Mouse (Mus musculus): ENCODE results near the gene Nans. TPM values are rescaled to one million over a fixed set of nuclear protein-coding genes. Genes with fewer than 3 reads are reported as not detected.

Nans gene
- 19.1 and 20.6 TPM in 2 replicates for polyA plus RNA-seq (2012; rRNA removed)

DNA sequence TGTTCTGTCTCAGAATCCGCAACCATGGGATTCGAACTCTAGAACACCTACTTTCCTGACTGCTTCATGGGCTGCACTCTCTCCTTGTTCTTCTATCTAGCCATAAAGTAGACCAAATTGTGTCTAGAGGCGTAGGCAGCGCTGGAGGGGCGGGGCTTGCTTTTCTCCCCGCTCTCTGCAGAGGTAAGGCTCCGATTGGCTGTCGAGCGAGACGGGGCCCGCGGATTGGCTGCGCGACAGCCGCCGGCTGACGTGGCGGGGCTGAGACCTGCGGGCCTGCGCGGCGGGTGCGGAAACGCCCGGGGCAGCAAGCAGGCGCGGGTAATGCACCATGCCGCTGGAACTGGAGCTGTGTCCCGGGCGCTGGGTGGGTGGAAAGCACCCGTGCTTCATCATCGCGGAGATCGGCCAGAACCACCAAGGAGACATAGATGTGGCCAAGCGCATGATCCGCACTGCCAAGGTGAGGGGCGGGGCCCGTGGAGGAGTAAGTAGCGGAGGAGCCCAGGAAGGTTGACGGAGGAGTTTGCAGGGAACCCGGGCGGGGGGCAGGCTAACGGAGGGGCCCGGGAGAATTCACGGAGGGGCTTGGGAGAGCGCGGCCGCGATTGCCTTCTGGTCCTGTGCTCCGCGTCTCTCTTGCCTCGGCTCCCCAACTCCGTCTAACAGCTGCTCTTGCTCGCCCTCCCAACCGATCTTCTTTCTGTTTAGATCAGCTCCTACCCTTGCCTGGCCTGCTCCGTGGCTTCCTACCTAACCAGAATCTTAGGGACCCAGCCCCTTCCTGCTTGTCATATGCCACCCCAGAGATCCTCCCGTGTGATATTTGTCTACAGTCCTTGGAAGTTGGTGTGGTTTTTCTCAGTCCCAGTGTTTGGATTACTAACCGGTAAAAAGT lies at the start of gene Nans:
Gene Nans (plus strand): TSS at position 221 of the 898 bp plus-strand sequence.
- DNase-seq (ENCODE audit: extremely low spot score in 1 of 2, low spot score in 1 of 2): peak; percentile 90 to 95

DNA sequence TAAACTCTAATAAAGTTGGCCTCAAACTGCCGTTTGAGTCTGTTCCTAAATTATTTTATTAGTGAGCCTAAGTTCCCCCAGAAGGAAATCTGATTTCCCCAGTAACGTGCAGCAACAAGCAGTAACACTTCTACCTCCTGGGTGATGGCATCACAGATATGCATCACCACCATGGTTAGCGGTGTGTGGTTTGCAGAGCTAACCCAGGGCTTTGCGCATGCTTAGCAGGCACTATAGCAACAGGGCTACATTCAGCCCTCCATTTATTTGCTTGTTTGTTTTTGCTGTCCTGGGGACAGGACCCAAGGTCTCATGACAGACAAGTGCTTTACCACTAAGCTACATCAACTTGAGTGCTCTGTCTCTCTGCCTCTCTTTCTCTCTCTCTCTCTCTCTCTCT lies 46.5 kb upstream of the Nans start:
- DNase-seq (ENCODE audit: extremely low spot score in 1 of 2, low spot score in 1 of 2): no peak

DNA sequence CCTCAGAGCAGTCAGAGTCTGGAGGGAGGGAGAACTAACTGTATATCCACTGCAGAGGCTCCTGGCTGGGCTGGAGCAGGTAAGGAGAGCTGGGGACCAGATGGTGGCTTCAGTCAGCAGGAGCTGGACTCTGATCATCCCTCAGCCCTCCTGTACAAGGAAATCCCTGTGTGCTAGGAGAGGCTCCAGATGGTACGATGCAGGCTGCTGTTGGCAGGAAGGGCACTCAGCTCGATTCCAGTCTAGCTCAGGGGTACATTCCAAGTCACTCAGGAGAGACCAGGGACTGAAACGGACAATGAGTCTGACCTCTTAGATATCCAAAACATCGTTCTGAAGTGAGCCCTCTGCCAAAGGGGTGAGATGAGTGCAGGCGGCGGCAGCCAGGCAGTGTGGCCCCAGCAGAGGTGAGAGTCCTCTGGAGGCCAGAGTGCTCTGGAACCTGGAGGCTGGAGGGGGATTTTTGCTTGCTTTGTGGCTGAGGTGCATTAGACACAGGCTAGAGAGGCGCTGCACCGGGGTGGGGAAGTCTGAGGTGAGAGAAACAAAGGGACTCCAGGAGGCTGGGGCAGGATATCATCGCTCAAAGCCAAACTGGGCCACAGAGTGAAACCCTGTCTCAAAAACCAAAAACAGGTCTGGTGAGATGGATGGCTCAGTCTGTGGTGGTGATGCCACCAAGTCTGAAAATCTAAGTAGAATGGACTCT lies 43.7 kb upstream of the Nans start:
- DNase-seq (ENCODE audit: extremely low spot score in 1 of 2, low spot score in 1 of 2): no peak

DNA sequence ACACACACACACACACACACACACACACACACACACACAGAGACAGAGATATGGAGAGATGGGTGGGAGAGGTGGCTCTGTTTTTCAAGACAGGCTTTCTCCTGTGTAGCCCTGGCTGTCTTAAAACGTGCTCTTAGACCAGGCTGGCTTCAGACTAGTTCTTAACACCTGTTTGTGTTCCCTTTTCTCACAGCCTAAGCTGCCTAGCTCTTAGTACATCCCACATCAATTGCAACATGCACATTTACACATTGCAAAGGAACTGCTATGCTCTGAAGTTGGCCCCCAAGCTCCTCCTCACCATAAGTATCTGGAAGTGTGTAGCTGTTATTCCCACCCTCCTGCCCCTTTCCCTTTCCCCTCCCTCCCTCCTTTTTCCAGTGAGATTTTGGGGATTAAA lies 41.6 kb upstream of the Nans start:
- no peak for DNase-seq (ENCODE audit: extremely low spot score in 1 of 2, low spot score in 1 of 2)

DNA sequence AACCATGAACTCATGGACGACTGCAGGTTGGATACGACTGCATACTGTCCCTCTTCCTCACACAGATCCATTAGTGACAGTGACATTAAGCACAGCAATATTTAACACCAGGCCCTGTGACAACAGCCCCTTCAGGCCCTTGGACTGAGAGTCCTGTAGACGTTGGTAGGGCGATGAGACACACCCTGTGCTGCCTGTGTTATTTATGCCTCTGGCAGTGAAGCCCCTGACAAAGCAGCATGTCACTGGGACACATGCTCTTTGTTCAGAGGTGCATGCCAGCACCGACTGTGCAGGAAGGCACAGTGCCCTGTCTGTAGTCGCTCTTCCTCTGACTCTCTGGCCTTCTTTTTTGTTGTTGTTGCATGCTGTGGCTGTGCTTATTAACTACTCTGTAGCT lies 40.2 kb upstream of the Nans start:
- no peak for DNase-seq (ENCODE audit: extremely low spot score in 1 of 2, low spot score in 1 of 2)

DNA sequence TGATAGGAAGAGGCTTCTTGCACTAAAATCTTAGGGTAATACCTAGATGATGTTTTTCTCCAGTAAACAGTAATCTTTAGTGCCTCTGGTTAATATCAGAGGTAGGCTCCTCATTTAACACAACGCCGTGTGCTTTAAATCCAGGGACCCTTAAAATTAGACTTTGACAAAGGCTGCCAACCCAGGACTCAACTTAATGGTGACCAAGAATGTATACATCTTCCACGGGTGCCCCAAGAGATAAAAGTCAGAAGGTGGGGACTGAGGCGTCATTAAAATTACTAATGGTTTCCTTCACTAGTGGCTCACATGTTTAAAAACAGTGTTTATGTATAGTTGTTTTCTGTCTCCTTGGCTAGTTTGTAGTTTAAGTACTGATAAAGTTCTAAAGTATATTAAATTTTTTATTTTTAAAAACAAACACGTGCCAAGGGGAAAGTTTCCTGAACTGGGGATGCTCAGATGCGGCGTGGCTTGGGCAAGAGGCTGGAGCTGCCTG lies 39.0 kb upstream of the Nans start:
- DNase-seq (ENCODE audit: extremely low spot score in 1 of 2, low spot score in 1 of 2): no peak

DNA sequence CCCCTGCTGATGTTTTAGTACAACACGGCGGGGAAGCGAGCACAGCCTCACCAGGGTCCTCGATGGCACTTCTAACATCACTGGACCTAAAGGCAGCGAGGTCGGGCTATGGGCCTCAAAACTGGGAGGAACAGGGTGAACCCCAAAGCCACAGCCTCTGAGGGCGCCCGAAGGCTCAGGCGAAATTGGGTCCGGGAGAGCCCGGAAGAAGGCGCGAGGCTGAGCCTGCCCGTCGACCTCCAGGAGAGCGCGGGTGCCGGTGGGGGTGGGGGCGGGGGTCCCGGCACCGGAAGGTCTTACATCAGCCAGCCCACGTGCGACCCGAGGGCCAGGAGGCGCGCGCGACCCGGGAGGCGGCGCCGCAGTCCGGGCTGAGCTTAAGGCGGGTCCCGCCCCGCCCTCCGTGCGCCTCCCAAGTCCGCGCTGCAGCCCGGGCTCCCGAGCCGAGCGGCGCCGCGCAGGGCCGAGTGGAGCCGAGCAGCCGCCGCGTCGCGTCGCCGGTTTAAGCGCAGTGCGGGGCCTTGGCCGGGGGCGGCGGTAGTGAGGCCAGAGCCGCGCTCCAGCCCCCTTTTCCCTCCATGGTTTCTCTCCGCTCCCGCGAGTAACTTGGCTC lies 38.4 kb upstream of the Nans start, which contains the start of gene Anp32b:
Gene Anp32b (plus strand): TSS at position 384 of the 613 bp plus-strand sequence.
- DNase-seq (ENCODE audit: extremely low spot score in 1 of 2, low spot score in 1 of 2): peak; percentile 78 to 92

DNA sequence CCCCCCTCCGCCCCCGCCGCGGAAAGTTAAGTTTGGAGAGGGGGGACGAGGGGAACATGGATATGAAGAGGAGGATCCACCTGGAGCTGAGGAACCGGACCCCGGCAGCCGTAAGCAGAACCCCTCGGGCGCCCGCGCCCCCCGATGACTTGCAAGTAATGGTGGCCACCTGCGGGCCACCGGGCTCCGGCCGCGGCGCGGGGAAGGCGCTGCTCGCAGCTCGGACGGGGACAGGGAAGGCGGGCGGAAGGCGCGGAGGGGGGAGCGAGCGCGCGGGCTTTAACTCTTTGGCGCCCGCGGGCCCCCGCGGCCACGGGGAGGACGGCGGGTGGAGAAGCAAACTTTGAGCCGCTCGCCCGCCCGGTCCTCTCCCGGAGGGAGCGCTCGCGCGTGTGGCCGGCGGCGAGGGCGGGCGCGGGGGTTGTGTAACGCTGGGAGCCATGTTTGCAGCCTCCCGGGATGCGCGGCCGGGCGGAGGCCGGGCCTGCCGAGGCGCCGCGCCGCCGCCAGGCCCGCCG lies 37.7 kb upstream of the Nans start:
- peak; percentile 21 to 65 for DNase-seq (ENCODE audit: extremely low spot score in 1 of 2, low spot score in 1 of 2)

DNA sequence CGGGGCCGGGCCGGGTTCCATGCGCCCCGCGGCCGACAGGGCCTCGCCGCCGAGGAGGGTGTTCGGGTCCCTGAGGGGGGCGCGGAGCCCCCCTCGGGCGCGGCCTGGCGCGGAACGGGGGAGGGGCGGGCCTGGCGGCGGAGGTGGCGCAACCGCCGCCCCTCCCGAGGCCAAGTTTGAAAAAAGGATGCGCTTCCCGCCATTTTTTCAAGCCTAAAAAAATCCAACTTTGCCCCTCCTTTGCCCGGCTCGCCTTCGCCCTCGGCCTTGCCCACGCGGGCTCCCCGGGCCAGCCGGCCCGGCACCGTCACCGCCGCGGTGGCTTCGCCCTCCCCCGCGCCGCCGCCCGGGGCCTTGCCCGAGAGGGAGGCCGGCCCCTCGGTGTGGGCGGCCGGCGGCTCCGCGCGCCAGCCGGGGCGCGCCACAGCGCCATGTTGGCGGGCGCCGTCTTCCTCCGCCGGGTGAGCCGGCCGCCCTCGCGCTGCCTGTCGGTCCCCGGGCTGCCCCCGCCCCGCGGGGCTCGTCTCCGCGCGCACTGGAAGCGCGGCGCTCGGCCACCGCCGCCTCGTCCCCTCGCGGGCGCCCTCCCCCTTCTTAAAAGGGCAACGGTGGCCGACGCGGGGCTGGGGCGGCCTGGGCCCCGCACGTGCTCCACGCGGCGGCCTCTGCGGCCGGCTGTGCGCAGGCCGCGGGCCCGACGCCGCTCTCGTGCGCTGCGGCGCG lies 37.1 kb upstream of the Nans start:
- peak in 1 of 2 experiments; percentile 61 for DNase-seq (ENCODE audit: extremely low spot score in 1 of 2, low spot score in 1 of 2)

DNA sequence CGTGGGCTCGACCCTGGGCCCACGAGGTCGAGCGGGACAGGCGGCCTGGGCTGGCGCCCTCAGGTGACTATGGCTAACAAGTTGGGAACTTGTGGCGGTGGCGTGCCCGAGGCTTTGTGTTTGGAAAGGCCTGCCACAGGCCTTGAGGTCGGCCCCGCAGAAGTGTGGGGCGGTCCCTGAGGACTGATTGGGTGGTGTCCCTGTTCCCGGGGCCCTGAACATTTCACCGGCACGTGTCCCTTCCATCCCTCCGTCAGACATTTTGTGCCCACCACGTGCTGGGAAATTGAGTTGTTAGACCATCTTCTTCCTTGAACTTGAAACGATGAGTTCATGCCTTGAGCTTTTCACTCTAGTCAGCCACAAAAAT lies 36.6 kb upstream of the Nans start:
- DNase-seq (ENCODE audit: extremely low spot score in 1 of 2, low spot score in 1 of 2): peak in 1 of 2 experiments; percentile 27

DNA sequence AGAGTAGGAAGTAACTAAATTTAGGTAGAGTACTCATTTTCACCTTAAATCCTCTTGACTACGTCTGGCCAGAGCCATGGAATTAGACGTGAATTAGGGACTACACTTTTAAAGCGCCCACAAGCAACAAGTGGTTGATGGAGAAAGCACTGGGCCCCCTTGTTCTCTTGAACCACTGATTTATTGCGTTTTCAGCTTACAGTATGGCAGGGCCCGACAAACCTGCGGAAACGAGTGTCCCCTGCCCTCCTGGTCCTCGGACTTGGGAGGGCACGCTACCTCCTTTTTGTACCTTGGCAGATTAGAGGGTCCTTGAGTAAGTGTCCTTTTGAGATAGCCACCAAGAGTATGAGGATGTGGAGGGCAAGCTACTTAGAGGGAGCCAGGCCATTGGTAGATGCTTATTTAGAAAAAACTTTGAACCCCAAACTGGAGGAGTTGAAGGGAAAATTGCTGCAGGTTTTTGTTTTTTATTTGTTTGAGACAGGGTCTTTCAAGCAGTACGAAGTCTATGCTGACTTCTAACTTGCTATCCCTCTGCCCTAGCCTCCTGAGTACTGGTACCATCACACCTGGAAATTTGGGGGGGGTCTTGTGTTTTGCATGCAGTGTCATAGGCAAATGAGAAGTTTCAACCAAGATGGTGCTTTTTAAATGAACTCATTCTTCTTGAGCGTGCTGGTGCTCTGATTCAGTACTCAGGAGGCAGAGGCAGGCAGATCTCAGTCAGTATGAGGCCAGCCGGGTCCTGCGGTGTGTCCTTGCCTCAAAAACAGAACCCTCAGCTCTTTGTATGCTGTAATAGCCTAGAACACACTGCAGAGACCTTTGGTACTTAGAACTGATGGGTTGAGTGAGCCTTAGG lies 36.0 kb upstream of the Nans start:
- DNase-seq (ENCODE audit: extremely low spot score in 1 of 2, low spot score in 1 of 2): no peak

DNA sequence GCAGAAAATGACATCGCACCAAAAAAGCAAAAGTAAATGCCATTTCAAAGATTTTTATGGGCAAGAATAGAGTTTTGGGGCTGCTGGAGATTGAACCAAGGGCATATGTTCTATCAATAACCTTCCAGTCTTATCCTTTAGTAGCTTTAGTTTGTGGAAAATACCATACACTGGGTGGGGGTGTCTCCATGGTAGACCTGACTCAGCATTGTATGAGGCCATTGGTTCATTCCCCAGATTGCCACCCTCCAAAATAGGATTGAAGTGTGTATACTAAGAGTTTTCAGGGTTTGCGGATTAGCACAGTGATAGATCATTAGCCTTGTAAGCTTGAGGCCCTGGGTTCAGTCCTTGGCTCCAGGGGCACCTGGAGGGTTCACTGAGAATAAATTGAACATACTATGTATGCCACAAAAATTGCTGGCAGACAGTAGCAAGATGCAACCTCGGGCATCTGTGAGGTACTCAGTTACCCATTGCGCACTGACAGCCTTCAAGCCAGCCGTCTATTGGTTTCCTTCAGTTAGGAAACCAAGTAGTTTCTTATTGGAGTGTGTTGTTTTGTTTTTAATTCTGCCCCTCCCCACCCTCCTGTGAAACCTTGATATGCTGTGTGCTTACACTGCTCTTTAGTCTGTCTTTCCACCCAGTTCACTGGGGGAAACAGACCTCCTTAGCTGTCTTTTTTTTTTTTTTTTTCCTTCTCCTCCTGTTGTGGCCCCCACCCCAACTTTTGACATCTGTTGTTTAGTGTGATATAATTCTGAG lies 34.8 kb upstream of the Nans start:
- no peak for DNase-seq (ENCODE audit: extremely low spot score in 1 of 2, low spot score in 1 of 2)

DNA sequence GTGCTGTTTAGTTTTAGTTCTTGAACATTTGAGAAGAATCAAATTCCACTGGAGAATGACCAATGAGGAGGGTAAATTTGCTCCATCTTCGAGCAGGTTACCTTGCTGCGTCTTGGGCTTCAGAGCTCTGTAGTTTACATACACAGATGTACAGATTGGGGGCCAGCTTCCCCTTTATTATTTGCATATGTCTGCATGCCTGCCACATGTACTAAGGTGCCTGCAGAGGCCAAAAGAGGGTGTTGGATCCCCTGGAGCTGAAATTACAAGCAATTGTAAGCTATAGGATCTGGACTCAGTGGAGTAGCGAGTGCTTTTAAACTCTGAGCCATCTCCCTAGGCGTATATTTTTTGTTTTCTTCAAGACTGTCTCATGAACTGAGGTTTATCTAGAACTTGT lies 32.3 kb upstream of the Nans start:
- no peak for DNase-seq (ENCODE audit: extremely low spot score in 1 of 2, low spot score in 1 of 2)

DNA sequence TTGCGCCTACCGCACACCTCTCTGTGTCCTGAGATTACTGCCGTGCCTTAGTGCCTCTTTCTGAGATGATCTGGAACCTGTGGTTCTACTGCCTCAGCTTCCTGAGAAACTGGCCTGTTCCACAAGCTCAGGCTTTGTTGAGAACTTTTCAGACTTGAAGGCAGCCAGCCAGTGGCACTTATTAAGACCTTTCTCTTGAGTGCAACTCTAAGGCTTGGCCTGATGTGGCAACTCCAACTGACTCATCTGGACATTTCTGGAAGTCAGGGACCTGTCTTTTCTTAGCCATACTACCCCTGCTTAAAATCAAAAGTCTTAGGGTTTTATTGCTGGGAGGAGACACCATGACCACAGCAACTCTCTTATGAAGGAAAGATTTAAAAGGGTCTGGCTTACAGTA lies 31.9 kb upstream of the Nans start:
- DNase-seq (ENCODE audit: extremely low spot score in 1 of 2, low spot score in 1 of 2): no peak

DNA sequence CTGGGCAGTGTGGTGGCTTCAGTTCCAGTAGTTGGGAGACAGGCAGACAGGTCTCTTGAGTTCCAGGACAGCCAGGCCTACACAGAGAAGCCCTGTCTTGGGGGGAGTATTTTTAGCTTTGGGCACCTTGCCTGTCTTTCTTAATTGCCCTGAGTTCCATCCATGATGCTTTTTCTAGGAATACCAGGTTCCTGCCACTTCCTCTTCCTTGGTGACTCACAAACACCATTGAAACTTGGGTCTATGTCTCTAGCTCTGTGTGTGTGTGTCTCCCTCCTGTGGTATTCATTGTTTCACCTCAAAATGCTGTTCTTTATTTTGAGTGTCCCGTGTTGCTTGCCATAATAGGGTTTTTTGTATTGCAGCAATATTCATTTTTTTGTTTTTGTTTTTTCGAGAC lies 30.6 kb upstream of the Nans start:
- DNase-seq (ENCODE audit: extremely low spot score in 1 of 2, low spot score in 1 of 2): no peak

DNA sequence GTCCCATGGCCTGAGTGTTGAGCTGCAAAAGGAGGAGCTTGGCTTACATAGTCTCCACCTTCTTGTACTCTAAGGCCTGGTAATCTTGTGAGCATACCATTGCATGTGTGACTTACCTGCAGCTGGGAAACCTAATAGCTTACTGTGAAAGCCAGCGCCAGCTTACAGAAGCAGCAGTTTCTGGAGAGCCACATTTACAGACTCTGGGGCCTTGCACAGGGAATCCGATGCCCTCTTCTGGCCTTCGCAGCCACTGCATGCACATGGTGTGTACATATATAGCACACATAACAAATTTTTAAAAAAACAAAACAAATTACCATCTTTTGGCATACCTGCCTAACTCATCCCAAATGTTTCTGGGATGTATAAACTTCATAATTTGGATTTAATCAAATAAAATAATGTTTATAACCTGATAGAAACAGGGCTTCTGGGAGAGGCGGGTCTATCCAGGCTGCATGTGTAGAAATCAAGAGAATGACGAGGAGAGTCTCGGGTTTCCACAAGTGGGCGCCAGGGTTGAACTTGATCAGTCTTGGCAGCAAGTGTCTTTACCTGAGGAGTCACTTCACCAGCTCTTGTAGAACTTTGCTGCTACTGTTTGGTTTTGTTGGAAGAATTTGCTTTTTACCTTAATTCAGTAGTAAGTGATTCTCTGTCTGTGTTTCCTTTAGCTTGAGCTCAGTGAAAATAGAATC lies 25.8 kb upstream of the Nans start:
- DNase-seq (ENCODE audit: extremely low spot score in 1 of 2, low spot score in 1 of 2): peak in 1 of 2 experiments; percentile 19

DNA sequence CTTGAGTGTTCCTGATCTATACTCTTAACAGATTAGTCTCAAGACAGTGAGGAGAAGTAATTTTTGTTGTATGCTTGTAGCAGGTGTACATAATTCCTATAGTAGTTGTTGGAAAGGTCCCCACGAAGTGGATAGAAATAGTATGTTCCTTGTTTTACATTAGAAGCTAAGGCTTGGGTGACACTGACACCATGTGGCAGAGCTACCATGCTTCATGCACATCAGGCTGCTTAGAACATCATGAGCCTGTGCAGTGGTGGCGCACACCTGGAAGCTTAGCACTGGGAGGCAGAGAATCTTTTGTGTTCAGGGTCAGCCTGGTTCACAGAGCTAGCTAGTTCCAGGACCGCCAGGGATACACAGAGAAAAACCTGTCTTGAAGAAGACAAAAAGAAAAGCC lies 23.3 kb upstream of the Nans start:
- DNase-seq (ENCODE audit: extremely low spot score in 1 of 2, low spot score in 1 of 2): no peak

DNA sequence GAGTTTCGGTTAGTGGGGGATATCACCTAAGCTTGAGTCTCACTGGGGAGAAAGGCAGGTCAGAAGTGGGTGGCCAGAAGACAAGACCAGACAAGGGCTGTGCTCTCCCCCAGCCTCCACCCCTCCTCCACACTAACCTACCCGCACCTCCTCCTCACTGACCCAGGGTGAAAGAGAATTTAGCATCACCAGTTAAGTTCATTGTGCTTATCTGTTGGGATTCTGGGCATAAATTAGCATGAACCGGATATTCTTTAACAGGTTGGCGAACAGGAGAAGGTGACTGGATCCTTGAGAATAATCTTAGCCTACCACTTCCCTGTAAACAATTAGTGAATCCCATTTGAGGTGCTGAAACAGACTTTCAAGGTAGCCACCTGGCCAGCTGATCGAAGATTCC lies 13.9 kb upstream of the Nans start:
- no peak for DNase-seq (ENCODE audit: extremely low spot score in 1 of 2, low spot score in 1 of 2)

Measured in frontal cortex, adult 2 months (tissue).